Mouse (Mus musculus) E14TG2a.4 (cell line): ENCODE results near the gene Dnah6.

Source experiments
- CTCF ChIP-seq: conservative IDR thresholded peaks from 2 replicates; pipeline ENCODE4 v1.5.1; 2014; ENCODE audit warnings: low read length
- NANOG ChIP-seq: IDR thresholded peaks from 2 replicates; pipeline ENCODE4 v1.6.1; 2014; ENCODE audit warnings: borderline replicate concordance, low read length, mixed read lengths
- POU5F1 ChIP-seq: IDR thresholded peaks from 2 replicates; pipeline ENCODE4 v1.6.1; 2014; ENCODE audit warnings: low read length, borderline replicate concordance

GRCm38 (mm10) chr6:73070663-73071062 lies 150.8 kb downstream of the Dnah6 start:
- TF ChIP-seq CTCF (no peak), NANOG (no peak), POU5F1 (no peak)
